Mouse (Mus musculus): ENCODE measurements around the gene Jarid2.

- TF ChIP-seq POLR2A (IDR thresholded peaks at IDR 0.05; ENCODE audit: control insufficient read depth, low read depth, low read length): no peak
- TF ChIP-seq CTCF (IDR thresholded peaks at IDR 0.05; ENCODE audit: control insufficient read depth, insufficient read depth, insufficient replicate concordance, low read depth, low read length): no peak
These were observed 122.2 kb downstream of the Jarid2 start for GRCm38 (mm10) chr13:44851426-44851825.

Data from testis, adult 2 months (tissue).